Mouse (Mus musculus) stomach, embryonic 14.5 days (tissue): ENCODE data around the gene Rcsd1. TPM values are rescaled to one million over a fixed set of nuclear protein-coding genes. Genes with fewer than 3 reads are reported as not detected.
A peak's percentile ranks its signal among the peaks of the same experiment; 100 is the strongest.

Source experiments
- ATAC-seq: fragments of 200-750 bp; cut with Nextera tagmentation; 2 replicates; pipeline ENCODE4 v1.8.0; 2017; ENCODE audit warnings: low read depth, moderate TSS enrichment; ENCODE audit not compliant: insufficient number of reproducible peaks, insufficient read depth, low FRiP score
- H3K27ac ChIP-seq: fragments of 300-500 bp; sonication (generic); 2 replicates; pipeline ENCODE4 v1.5.1; 2014; ENCODE audit warnings: mild to moderate bottlenecking, low read length, moderate library complexity, mixed read lengths
- H3K27me3 ChIP-seq: fragments of 300-500 bp; sonication (generic); 2 replicates; pipeline ENCODE4 v1.6.1; 2014; ENCODE audit warnings: low read length, control low read depth, mixed read lengths; ENCODE audit not compliant: control insufficient read depth, insufficient read depth
- H3K36me3 ChIP-seq: fragments of 300-500 bp; sonication (generic); 2 replicates; pipeline ENCODE4 v1.6.1; 2014; ENCODE audit warnings: mild to moderate bottlenecking, control low read depth, low read length, moderate library complexity, mixed read lengths; ENCODE audit not compliant: control insufficient read depth, insufficient read depth
- H3K4me1 ChIP-seq: fragments of 300-500 bp; sonication (generic); 2 replicates; pipeline ENCODE4 v1.6.1; 2014; ENCODE audit warnings: low read length, control low read depth, mixed read lengths; ENCODE audit not compliant: control insufficient read depth, insufficient read depth
- H3K4me2 ChIP-seq: fragments of 300-500 bp; sonication (generic); replicated peaks from 2 replicates; pipeline ENCODE4 v1.6.1; 2014; ENCODE audit warnings: low read depth, low read length, control low read depth
- H3K4me3 ChIP-seq: fragments of 300-500 bp; sonication (generic); 2 replicates; pipeline ENCODE4 v1.5.1; 2014; ENCODE audit warnings: low read depth, low read length, control low read depth
- H3K9ac ChIP-seq: fragments of 300-500 bp; sonication (generic); replicated peaks from 2 replicates; pipeline ENCODE4 v1.6.1; 2014; ENCODE audit warnings: low read depth, mild to moderate bottlenecking, control low read depth, low read length, moderate library complexity, mixed read lengths
- H3K9me3 ChIP-seq: fragments of 300-500 bp; sonication (generic); 2 replicates; pipeline ENCODE4 v1.6.1; 2016; ENCODE audit warnings: low read depth, low read length, control low read depth; ENCODE audit not compliant: control insufficient read depth
- WGBS: fragments of 180-500 bp; shearing (Covaris S2); extraction: QIAGEN DNeasy Blood & Tissue Kit; methylation state at CpG from one replicate; pipeline ENCODE4 v1.1.7; 2014; 5-methylcytosine and 5-hydroxymethylcytosine counted together
- polyA plus RNA-seq: library from polyadenylated mRNA; unstranded; fragments of >200 nt; fragmentation: Nextera tagmentation; extraction: Ambion mirVana; gene quantifications from 2 replicates; pipeline ENCODE4 v1.2.1, GENCODE M21; 2014

The Rcsd1 gene
- polyA plus RNA-seq, 1 experiment from 2014 or later, result 44.0 TPM

- Histone ChIP-seq H3K4me3 (no peak overlapping the region), H3K36me3 (peaks cover 13% of the 10 kb centered on the region), H3K4me2 (no peak overlapping the region), H3K27me3 (no peaks in the 10 kb centered on the region), H3K27ac (no peak overlapping the region), H3K9ac (no peak overlapping the region), H3K9me3 (no peaks in the 10 kb centered on the region; the same call in 1 of the 2 replicates), H3K4me1 (peaks cover 29% of the 10 kb centered on the region)
- no peak for ATAC-seq
- 97% methylated on average over 3 of the region's 3 CpGs for WGBS
Measured at GRCm38 (mm10) chr1:165614793-165615192, 94.8 kb downstream of the Rcsd1 start.

DNA sequence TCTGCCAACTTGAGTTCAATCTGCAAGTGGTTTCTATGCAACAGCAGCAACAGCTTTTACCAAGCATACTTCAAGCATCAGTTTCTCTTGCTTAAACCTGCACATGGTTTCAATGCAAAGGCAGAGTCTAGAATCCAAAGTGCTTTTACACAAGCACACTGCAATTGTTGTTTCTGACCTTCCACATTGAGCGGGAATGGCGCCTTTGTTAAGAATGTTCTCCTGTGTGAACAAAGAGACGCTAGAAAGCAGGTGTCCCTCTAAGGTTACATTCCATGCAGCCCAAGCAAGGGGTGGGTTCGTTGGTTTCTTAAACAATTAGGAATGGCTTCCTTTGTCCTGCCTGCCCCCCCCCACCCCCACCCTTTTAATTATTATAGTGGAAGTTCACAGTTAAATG lies 95.6 kb downstream of the Rcsd1 start:
- no peak for ATAC-seq
- no peaks in the 10 kb centered on the region; the same call in 1 of the 2 replicates for H3K9me3 ChIP-seq
- H3K27me3 ChIP-seq, result no peaks in the 10 kb centered on the region
- H3K4me2 ChIP-seq, result no peak overlapping the region
- H3K27ac ChIP-seq, result no peak overlapping the region
- peaks cover 13% of the 10 kb centered on the region for H3K36me3 ChIP-seq
- peaks cover 33% of the 10 kb centered on the region for H3K4me1 ChIP-seq
- WGBS, result 69% methylated on average over 4 of the region's 4 CpGs
- no peak overlapping the region for H3K9ac ChIP-seq
- no peak overlapping the region for H3K4me3 ChIP-seq

DNA sequence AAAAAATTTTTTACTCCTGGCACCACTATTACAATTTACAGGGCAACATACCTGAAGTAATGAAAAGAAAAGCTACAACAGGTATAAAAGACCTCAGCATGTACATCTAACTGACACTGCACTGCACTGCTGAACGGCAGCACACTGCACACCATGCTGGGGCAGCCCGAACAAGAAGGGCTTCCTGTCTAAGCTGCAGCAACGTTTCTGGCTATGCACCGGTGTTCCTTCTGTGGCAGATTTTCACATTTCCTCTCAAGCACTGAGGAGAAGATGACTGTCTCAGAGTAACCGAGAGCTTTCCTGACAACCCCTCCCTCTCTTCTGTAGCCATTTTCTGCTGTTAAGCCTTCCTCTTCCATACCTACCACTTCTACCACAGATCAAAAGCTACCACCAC lies 96.8 kb downstream of the Rcsd1 start:
- 64% methylated on average over 5 of the region's 5 CpGs for WGBS
- Histone ChIP-seq H3K27ac (no peak overlapping the region), H3K9ac (no peak overlapping the region), H3K9me3 (no peaks in the 10 kb centered on the region; the same call in 1 of the 2 replicates), H3K4me1 (peaks cover 27% of the 10 kb centered on the region), H3K27me3 (no peaks in the 10 kb centered on the region), H3K4me2 (no peak overlapping the region), H3K36me3 (peaks cover 17% of the 10 kb centered on the region), H3K4me3 (no peak overlapping the region)
- ATAC-seq, result no peak

DNA sequence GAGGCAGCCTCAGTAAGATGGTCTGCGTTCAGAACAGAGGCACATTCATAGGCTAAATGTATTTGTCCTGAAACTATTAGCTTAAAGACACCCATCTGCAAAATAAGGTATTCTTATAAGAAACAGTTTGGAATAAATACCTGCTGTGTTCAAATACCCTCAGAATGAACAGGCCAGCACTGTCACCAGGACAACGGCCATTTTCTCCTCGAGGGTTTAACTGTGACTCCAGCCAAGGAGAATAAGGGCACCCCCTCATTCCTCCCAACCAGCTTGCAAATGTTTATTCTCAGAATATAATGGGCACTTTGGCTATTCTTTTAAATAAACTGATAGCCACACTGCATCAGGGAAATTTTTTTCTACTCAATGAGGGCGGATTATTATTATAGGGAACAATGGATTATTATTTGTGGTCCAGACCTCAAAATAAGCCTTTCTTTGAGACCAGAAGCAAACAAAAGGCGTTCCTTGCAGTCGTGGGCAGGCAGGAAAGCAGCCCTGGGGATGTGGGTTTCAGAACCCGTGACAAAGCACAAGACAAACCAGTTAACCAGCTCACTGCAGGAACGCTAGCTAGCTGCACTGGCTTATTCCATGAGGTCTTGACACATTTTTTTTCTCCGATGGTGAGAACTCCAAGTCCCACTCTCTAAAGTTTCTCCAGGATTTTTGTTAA lies 99.1 kb downstream of the Rcsd1 start:
- Histone ChIP-seq H3K4me1 (peaks cover 16% of the 10 kb centered on the region), H3K9ac (no peak overlapping the region), H3K9me3 (no peaks in the 10 kb centered on the region; the same call in 1 of the 2 replicates), H3K4me3 (no peak overlapping the region), H3K27ac (peak overlapping the region; percentile 29; the same call in 1 of the 2 replicates), H3K27me3 (no peaks in the 10 kb centered on the region), H3K4me2 (no peak overlapping the region), H3K36me3 (peaks cover 23% of the 10 kb centered on the region)
- no peak for ATAC-seq
- 47% methylated on average over 9 of the region's 9 CpGs for WGBS

DNA sequence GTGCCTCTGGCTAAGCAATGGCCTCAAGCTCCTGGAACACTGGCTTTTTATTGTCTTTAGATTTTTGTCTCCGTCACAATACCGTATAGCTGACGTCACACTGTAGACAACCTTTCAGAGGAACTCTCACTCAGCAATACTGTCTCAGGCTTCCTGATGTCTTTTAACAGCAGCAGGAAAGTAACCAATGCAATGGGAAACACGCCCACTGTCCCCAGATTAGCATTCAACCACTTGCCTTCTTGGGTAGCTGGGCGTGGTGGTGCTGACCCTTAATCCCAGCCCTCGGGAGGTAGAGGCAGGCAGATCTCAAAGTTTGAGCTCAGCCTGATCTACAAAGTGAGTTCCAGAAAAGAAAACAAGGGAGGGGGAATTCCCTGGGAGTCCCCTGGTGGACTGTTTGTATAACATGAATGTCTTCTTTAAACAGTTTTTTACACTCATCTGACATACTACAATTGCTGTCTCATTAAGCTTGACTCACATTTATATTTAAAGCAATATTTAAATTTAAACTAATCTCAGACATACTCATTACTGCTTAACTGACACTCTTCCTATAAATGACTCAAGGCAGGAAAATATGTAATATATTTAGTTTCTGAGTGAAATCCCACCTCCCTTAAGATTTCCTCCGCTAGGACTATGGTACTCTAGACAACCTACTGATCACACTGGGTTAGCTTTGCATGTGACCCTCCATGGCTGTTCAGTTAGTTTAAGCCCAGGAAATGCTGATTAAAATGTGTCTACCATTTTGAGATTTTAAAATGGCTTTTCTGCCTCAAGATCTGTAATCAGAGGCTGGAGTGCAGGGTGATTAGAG lies 99.8 kb downstream of the Rcsd1 start:
- Histone ChIP-seq H3K27ac (peak overlapping the region; percentile 39; the same call in 1 of the 2 replicates), H3K9me3 (no peaks in the 10 kb centered on the region), H3K4me2 (no peak overlapping the region), H3K36me3 (peaks cover 23% of the 10 kb centered on the region), H3K27me3 (no peaks in the 10 kb centered on the region), H3K4me1 (peaks cover 16% of the 10 kb centered on the region), H3K9ac (no peak overlapping the region), H3K4me3 (no peak overlapping the region)
- ATAC-seq, result peak; percentile 37; the same call in 1 of the 2 replicates
- WGBS, result 34% methylated on average over 7 of the region's 7 CpGs

- Histone ChIP-seq H3K4me1 (peaks cover 16% of the 10 kb centered on the region), H3K9me3 (no peaks in the 10 kb centered on the region), H3K9ac (no peak overlapping the region), H3K27me3 (no peaks in the 10 kb centered on the region), H3K4me3 (no peak overlapping the region), H3K4me2 (no peak overlapping the region), H3K27ac (no peak overlapping the region), H3K36me3 (peaks cover 28% of the 10 kb centered on the region)
- 46% methylated on average over 4 of the region's 4 CpGs for WGBS
- no peak for ATAC-seq
Measured at GRCm38 (mm10) chr1:165608904-165609303, 100.7 kb downstream of the Rcsd1 start.

- 86% methylated on average over 6 of the region's 6 CpGs for WGBS
- Histone ChIP-seq H3K27me3 (no peaks in the 10 kb centered on the region), H3K4me2 (no peak overlapping the region), H3K4me1 (peaks cover 10% of the 10 kb centered on the region), H3K36me3 (peaks cover 48% of the 10 kb centered on the region), H3K9me3 (no peaks in the 10 kb centered on the region), H3K4me3 (no peak overlapping the region), H3K9ac (no peak overlapping the region), H3K27ac (no peak overlapping the region)
- no peak for ATAC-seq
Measured at GRCm38 (mm10) chr1:165605774-165606173, 103.8 kb downstream of the Rcsd1 start.

- no peak for ATAC-seq
- H3K4me2 ChIP-seq, result no peak overlapping the region
- no peak overlapping the region for H3K9ac ChIP-seq
- no peak overlapping the region for H3K4me3 ChIP-seq
- peaks cover 4% of the 10 kb centered on the region for H3K4me1 ChIP-seq
- no peaks in the 10 kb centered on the region for H3K27me3 ChIP-seq
- peaks cover 48% of the 10 kb centered on the region for H3K36me3 ChIP-seq
- no peaks in the 10 kb centered on the region for H3K9me3 ChIP-seq
- H3K27ac ChIP-seq, result no peak overlapping the region
- WGBS, result 89% methylated on average over 3 of the region's 3 CpGs
Measured at GRCm38 (mm10) chr1:165605108-165605507, 104.4 kb downstream of the Rcsd1 start.
